Comparison of ENCODE assay signal across 29 mouse cellular contexts in genomic region chr9:83568125-83568524, GRCm38 (mm10). TPM values are rescaled to one million over a fixed set of nuclear protein-coding genes. Genes with fewer than 3 reads are reported as not detected.
DNase-seq lines count a peak whose midpoint lies in the region; ATAC-seq and TF ChIP-seq lines count a peak whose summit lies in the region.
"Had no signal": no experiment of that assay in that cellular context is flagged by ENCODE, and none has a peak within 500 bp of the region (broad histone marks: within the 10 kb centered on the region; RNA-seq: fewer than 3 reads in every experiment).

No protein-coding gene starts in this region.

- in situ Hi-C loops in CH12.LX (cut with MboI; ENCODE audit: low pct_ligation_motif_present, low pct_unique_long_range_greater_than_20kb, low sequenced_read_pairs), result no loop called here

- DNase-seq in lung, postnatal 0 days (ENCODE audit: low spot score), result no peak
- no peak for DNase-seq in lung, postnatal 25 days (ENCODE audit: low spot score)
- DNase-seq in CH12.LX (ENCODE audit: extremely low read depth), result no peak
- no peak for DNase-seq in embryonic facial prominence, embryonic 10.5 days (ENCODE audit: low spot score)
- DNase-seq in gastrocnemius, postnatal 4 days (ENCODE audit: low spot score in 2 of 2), result no peak
- DNase-seq in left cerebral cortex, postnatal 10 days (ENCODE audit: extremely low spot score in 1 of 2, low spot score in 2 of 2), result no peak
- DNase-seq: adrenal gland, adult 8-10 months; cerebellum, adult 11 months; cerebellum, adult 9-10 months; forebrain, postnatal 0 days; gastrocnemius, postnatal 25 days; heart, postnatal 14 days; kidney, adult 11 months; kidney, postnatal 14 days; layer of hippocampus, adult 9-11 months; lung, embryonic 14.5 days; right cerebral cortex, postnatal 25 days; thymus, postnatal 14 days had no signal

- peak; percentile 23 for ATAC-seq in lung, postnatal 0 days
- ATAC-seq in common myeloid progenitor, adult 5-6 weeks (replicated peaks; ENCODE audit: low read depth, poor library complexity, severe bottlenecking), result 0 out of 2 replicates have a peak, but pooled peaks have one; percentile 10
- no peak for ATAC-seq in limb, embryonic 15.5 days (ENCODE audit: insufficient number of reproducible peaks, low FRiP score, low TSS enrichment, low read depth)
- ATAC-seq: inflammation-experienced regulatory T-cells, adult 6 months; midbrain, embryonic 13.5 days had no signal

- no peak for TF ChIP-seq CTCF in lung, postnatal 0 days (IDR thresholded peaks at IDR 0.05)
- no peak for TF ChIP-seq CTCF in CH12.LX (conservative IDR thresholded peaks at IDR 0.05 in 1 of 2, IDR thresholded peaks at IDR 0.05 in 1 of 2; ENCODE audit: low read depth in 2 of 2, low read length in 2 of 2)

- intact Hi-C loops in left cerebral cortex, postnatal 10 days (cut with DNase I), result no loop called here

- TF ChIP-seq EP300 in lung, postnatal 0 days (IDR thresholded peaks at IDR 0.05), result no peak
- TF ChIP-seq EP300 in CH12.LX (IDR thresholded peaks at IDR 0.05; ENCODE audit: low read length), result no peak

- no peak overlapping the region for H3K4me3 ChIP-seq in lung, postnatal 0 days (ENCODE audit: low read depth, low read length)
- H3K4me3 ChIP-seq in CH12.LX (replicated peaks in 1 of 3; ENCODE audit: low read depth in 2 of 3, low read length in 2 of 3, poor library complexity in 1 of 3), result no peak overlapping the region
- no peak overlapping the region for H3K4me3 ChIP-seq in limb, embryonic 15.5 days
- no peak overlapping the region for H3K4me3 ChIP-seq in embryonic facial prominence, embryonic 10.5 days
- H3K4me3 ChIP-seq: embryonic facial prominence, embryonic 15.5 days; hindbrain, embryonic 10.5 days; hindbrain, embryonic 15.5 days; limb, embryonic 13.5 days; midbrain, embryonic 13.5 days; neural tube, embryonic 15.5 days had no signal

- H3K9me3 ChIP-seq in lung, postnatal 0 days (ENCODE audit: low read length), result no peaks in the 10 kb centered on the region
- H3K9me3 ChIP-seq in CH12.LX (replicated peaks; ENCODE audit: low read length), result no peaks in the 10 kb centered on the region
- H3K9me3 ChIP-seq in limb, embryonic 15.5 days, result no peaks in the 10 kb centered on the region
- no peaks in the 10 kb centered on the region for H3K9me3 ChIP-seq in embryonic facial prominence, embryonic 10.5 days
- H3K9me3 ChIP-seq: embryonic facial prominence, embryonic 15.5 days; G1E; hindbrain, embryonic 10.5 days; hindbrain, embryonic 15.5 days; limb, embryonic 13.5 days; midbrain, embryonic 13.5 days; neural tube, embryonic 15.5 days had no signal

- H3K27ac ChIP-seq in lung, postnatal 0 days (ENCODE audit: low read length), result no peak overlapping the region
- H3K27ac ChIP-seq in CH12.LX (ENCODE audit: insufficient read depth, low read depth), result no peak overlapping the region
- H3K27ac ChIP-seq in limb, embryonic 15.5 days, result 0 out of 2 replicates have a peak overlapping the region, but pooled peaks have one; percentile 1
- no peak overlapping the region for H3K27ac ChIP-seq in embryonic facial prominence, embryonic 10.5 days (replicated peaks)
- H3K27ac ChIP-seq: embryonic facial prominence, embryonic 15.5 days; hindbrain, embryonic 10.5 days; hindbrain, embryonic 15.5 days; liver, embryonic 14.5 days; midbrain, embryonic 13.5 days; neural tube, embryonic 15.5 days had no signal

- H3K4me2 ChIP-seq in lung, postnatal 0 days (replicated peaks; ENCODE audit: low read depth, low read length), result no peak overlapping the region
- H3K4me2 ChIP-seq in CH12.LX (ENCODE audit: insufficient read depth, low read depth, poor library complexity, severe bottlenecking), result no peak overlapping the region
- no peak overlapping the region for H3K4me2 ChIP-seq in limb, embryonic 15.5 days
- H3K4me2 ChIP-seq: embryonic facial prominence, embryonic 15.5 days; hindbrain, embryonic 15.5 days; limb, embryonic 13.5 days; lung, embryonic 14.5 days; midbrain, embryonic 13.5 days; neural tube, embryonic 15.5 days had no signal

- 88% methylated on average over 5 of the region's 5 CpGs for WGBS in lung, postnatal 0 days
- 88% methylated on average over 5 of the region's 5 CpGs for WGBS in limb, embryonic 15.5 days
- 97% methylated on average over 5 of the region's 5 CpGs for WGBS in embryonic facial prominence, embryonic 10.5 days

- TF ChIP-seq POLR2A in CH12.LX (IDR thresholded peaks at IDR 0.05; ENCODE audit: low read depth, low read length), result no peak

- dilution Hi-C loops in CH12.LX (cut with MboI; ENCODE audit: extremely low pct_ligation_motif_present, extremely low pct_unique_long_range_greater_than_20kb, low sequenced_read_pairs), result no loop called here

- no peak for TF ChIP-seq RAD21 in CH12.LX (IDR thresholded peaks at IDR 0.05; ENCODE audit: low read depth, low read length)

- H3K4me1 ChIP-seq in lung, postnatal 0 days (ENCODE audit: insufficient read depth, low read depth, low read length), result peaks cover 4% of the 10 kb centered on the region; the same call in 1 of the 2 replicates
- peaks cover 29 to 70% of the 10 kb centered on the region in 2 experiments for H3K4me1 ChIP-seq in CH12.LX (ENCODE audit: control insufficient read depth in 1 of 2, insufficient read depth in 2 of 2)
- peaks cover 36% of the 10 kb centered on the region for H3K4me1 ChIP-seq in limb, embryonic 15.5 days
- H3K4me1 ChIP-seq in embryonic facial prominence, embryonic 10.5 days, result peaks cover 64% of the 10 kb centered on the region

- no peak overlapping the region for H3K9ac ChIP-seq in lung, postnatal 0 days (replicated peaks; ENCODE audit: low read depth)
- H3K9ac ChIP-seq in CH12.LX (ENCODE audit: insufficient read depth, low read depth), result no peak overlapping the region
- H3K9ac ChIP-seq in limb, embryonic 15.5 days, result no peak overlapping the region
- H3K9ac ChIP-seq: embryonic facial prominence, embryonic 15.5 days; forebrain, postnatal 0 days; hindbrain, embryonic 15.5 days; limb, embryonic 13.5 days; liver, embryonic 14.5 days; lung, embryonic 14.5 days; midbrain, embryonic 13.5 days; neural tube, embryonic 15.5 days had no signal

- no peaks in the 10 kb centered on the region for H3K36me3 ChIP-seq in lung, postnatal 0 days (ENCODE audit: insufficient read depth, low read length)
- no peaks in the 10 kb centered on the region for H3K36me3 ChIP-seq in CH12.LX (replicated peaks in 1 of 2; ENCODE audit: control insufficient read depth in 1 of 2, insufficient read depth in 1 of 2, low read length in 1 of 2)
- H3K36me3 ChIP-seq in limb, embryonic 15.5 days, result no peaks in the 10 kb centered on the region
- H3K36me3 ChIP-seq in embryonic facial prominence, embryonic 10.5 days (replicated peaks), result no peaks in the 10 kb centered on the region
- H3K36me3 ChIP-seq: embryonic facial prominence, embryonic 15.5 days; G1E; hindbrain, embryonic 10.5 days; hindbrain, embryonic 15.5 days; limb, embryonic 13.5 days; midbrain, embryonic 13.5 days; neural tube, embryonic 15.5 days had no signal

- no peaks in the 10 kb centered on the region for H3K79me2 ChIP-seq in CH12.LX (replicated peaks; ENCODE audit: control insufficient read depth, extremely low read depth, insufficient read depth, poor library complexity, severe bottlenecking)

- no peaks in the 10 kb centered on the region for H3K27me3 ChIP-seq in lung, postnatal 0 days (replicated peaks; ENCODE audit: insufficient read depth, low read length)
- H3K27me3 ChIP-seq in CH12.LX (replicated peaks), result no peaks in the 10 kb centered on the region
- H3K27me3 ChIP-seq in limb, embryonic 15.5 days, result no peaks in the 10 kb centered on the region
- H3K27me3 ChIP-seq in embryonic facial prominence, embryonic 10.5 days (replicated peaks; ENCODE audit: low read depth, poor library complexity, severe bottlenecking), result no peaks in the 10 kb centered on the region
- H3K27me3 ChIP-seq: embryonic facial prominence, embryonic 15.5 days; hindbrain, embryonic 15.5 days; midbrain, embryonic 13.5 days; neural tube, embryonic 15.5 days had no signal

TF ChIP-seq in CH12.LX, 34 proteins besides CTCF, POLR2A, EP300 and RAD21:
- 0 out of 2 replicates have a peak, but pooled peaks have one; percentile 13 for TF ChIP-seq MAX (IDR thresholded peaks at IDR 0.05; ENCODE audit: low read length)
- TF ChIP-seq HCFC1 (IDR thresholded peaks at IDR 0.05; ENCODE audit: low read depth, low read length), result no peak
TF ChIP-seq in CH12.LX: peak in this region for 1.

RNA-seq across cellular contexts. Expression of gene Sh3bgrl2, which starts 20.0 kb away (rescaled TPM):
- 17.3 and 18.6 TPM in 2 replicates for polyA plus RNA-seq in lung, postnatal 0 days (2015; fragmentation: Nextera tagmentation; extraction: Ambion mirVana)
- total RNA-seq in CH12.LX (2012; rRNA removed), result 0.04 and 0.08 TPM in 2 replicates
- total RNA-seq in CH12.LX (2014; rRNA removed), result 0.27 TPM in 2 replicates
- 0.11 and 0.26 TPM in 2 replicates for polyA plus RNA-seq in CH12.LX (2012; ENCODE audit: insufficient read length, low read depth)
- 0.37 TPM in 1 of 2 replicates, not detected in the other for total RNA-seq in common myeloid progenitor, adult 5-6 weeks (2017)
- polyA plus RNA-seq in limb, embryonic 15.5 days (2015; fragmentation: Nextera tagmentation; extraction: Ambion mirVana), result 25.7 and 25.9 TPM in 2 replicates
- 12.7 and 15.3 TPM in 2 replicates for polyA plus RNA-seq in embryonic facial prominence, embryonic 10.5 days (2016; fragmentation: Nextera tagmentation; extraction: Ambion mirVana)
- 1 to 10 TPM; 3.0 TPM for total RNA-seq in gastrocnemius, postnatal 4 days (2021)
- total RNA-seq in left cerebral cortex, postnatal 10 days (2021), result 10 to 100 TPM; 25.9 to 28.9 TPM
- polyA plus RNA-seq: G1E had no signal

Comparison
In these comparisons a context has a peak if more than half of its experiments do, and no peak if none do; other contexts are left out.
1. RNA of gene Sh3bgrl2, which starts 20.0 kb away (total RNA-seq): 25.9 to 28.9 TPM in left cerebral cortex, postnatal 10 days; 3.0 TPM in gastrocnemius, postnatal 4 days, 0.37 TPM in common myeloid progenitor, adult 5-6 weeks and 0.04 to 0.27 TPM in CH12.LX; every median in the first group is over 4 times any median in the second.